Mouse (Mus musculus) C2C12 (cell line): ENCODE measurements around the gene Ddb1.

ENCODE experiments used
- CTCF ChIP-seq: IDR thresholded peaks from one replicate; pipeline ENCODE4 v1.5.1; 2011; ENCODE audit not compliant: control insufficient read depth, insufficient read depth, insufficient read length
- USF1 ChIP-seq: IDR thresholded peaks from one replicate; pipeline ENCODE4 v1.6.1; 2011; ENCODE audit warnings: low read depth, mild to moderate bottlenecking, control low read depth, moderate library complexity

GRCm38 (mm10) chr19:10658406-10658805, 53.3 kb downstream of the Ddb1 start:
- TF ChIP-seq CTCF: no peak
- TF ChIP-seq USF1: no peak
